Mouse (Mus musculus) heart, embryonic 14.5 days (tissue): ENCODE results near the gene Gnpnat1. TPM values are rescaled to one million over a fixed set of nuclear protein-coding genes. Genes with fewer than 3 reads are reported as not detected.

Source experiments
- ATAC-seq: fragments of 200-750 bp; cut with Nextera tagmentation; 2 replicates; pipeline ENCODE4 v1.8.0; 2017; ENCODE audit warnings: low read depth, moderate TSS enrichment; ENCODE audit not compliant: insufficient number of reproducible peaks, insufficient read depth, low FRiP score
- H3K27ac ChIP-seq, 2 experiments: fragments of 200-500 bp in 1 of 2; fragments of 300-500 bp in 1 of 2; sonication (generic) in 1 of 2; replicated peaks in 1 of 2; 2 replicates each; pipeline ENCODE4 v1.5.1; 2012 to 2014; ENCODE audit warnings: low read depth in 2 of 2, low read length in 2 of 2, control low read depth in 1 of 2, mild to moderate bottlenecking in 1 of 2, mixed read lengths in 1 of 2; ENCODE audit not compliant: control insufficient read depth in 1 of 2, insufficient read depth in 1 of 2
- H3K27me3 ChIP-seq: fragments of 300-500 bp; sonication (generic); 2 replicates; pipeline ENCODE4 v1.6.1; 2014; ENCODE audit warnings: mild to moderate bottlenecking, low read length, control low read depth; ENCODE audit not compliant: control insufficient read depth, insufficient read depth
- H3K36me3 ChIP-seq: fragments of 300-500 bp; sonication (generic); 2 replicates; pipeline ENCODE4 v1.6.1; 2014; ENCODE audit warnings: mild to moderate bottlenecking, control low read depth, low read length, mixed read lengths; ENCODE audit not compliant: control insufficient read depth, insufficient read depth
- H3K4me1 ChIP-seq, 2 experiments: fragments of 200-500 bp in 1 of 2; fragments of 300-500 bp in 1 of 2; sonication (generic) in 1 of 2; 2 replicates each; pipeline ENCODE4 v1.6.1; 2012 to 2014; ENCODE audit warnings: low read length in 2 of 2, control low read depth in 1 of 2, mixed read lengths in 1 of 2; ENCODE audit not compliant: control insufficient read depth in 2 of 2, insufficient read depth in 2 of 2
- H3K4me2 ChIP-seq: fragments of 300-500 bp; sonication (generic); 2 replicates; pipeline ENCODE4 v1.6.1; 2014; ENCODE audit warnings: mild to moderate bottlenecking, low read length
- H3K4me3 ChIP-seq, 2 experiments: fragments of 200-500 bp in 1 of 2; fragments of 300-500 bp in 1 of 2; sonication (generic) in 1 of 2; 2 replicates each; pipeline ENCODE4 v1.5.1; 2012 to 2014; ENCODE audit warnings: low read length in 2 of 2, mild to moderate bottlenecking in 2 of 2, control low read depth in 1 of 2, low read depth in 1 of 2, moderate library complexity in 1 of 2; ENCODE audit not compliant: control insufficient read depth in 1 of 2, insufficient read depth in 1 of 2
- H3K9ac ChIP-seq: fragments of 300-500 bp; sonication (generic); 2 replicates; pipeline ENCODE4 v1.6.1; 2014; ENCODE audit warnings: mild to moderate bottlenecking, low read length
- H3K9me3 ChIP-seq: fragments of 300-500 bp; sonication (generic); 2 replicates; pipeline ENCODE4 v1.6.1; 2016; ENCODE audit warnings: low read length, control low read depth; ENCODE audit not compliant: control insufficient read depth
- WGBS: fragments of 180-500 bp; shearing (Covaris S2); extraction: QIAGEN DNeasy Blood & Tissue Kit; methylation state at CpG from one replicate; pipeline ENCODE4 v1.1.7; 2014; 5-methylcytosine and 5-hydroxymethylcytosine counted together
- polyA plus RNA-seq: library from polyadenylated mRNA; unstranded; fragments of >200 nt; fragmentation: Nextera tagmentation; extraction: Ambion mirVana; gene quantifications from 2 replicates; pipeline ENCODE4 v1.2.1, GENCODE M21; 2014

Gnpnat1 gene
- polyA plus RNA-seq, 1 experiment from 2014 or later: 22.6 TPM

- no peak for ATAC-seq
- H3K27me3 ChIP-seq: no peaks in the 10 kb centered on the region
- no peaks in the 10 kb centered on the region for H3K36me3 ChIP-seq
- H3K27ac ChIP-seq: peak overlapping the region; percentile 39 to 44; a peak in 3 of 4 replicates
- no peak overlapping the region for H3K4me2 ChIP-seq
- 65% methylated on average over 7 of the region's 7 CpGs for WGBS
- no peak overlapping the region for H3K9ac ChIP-seq
- no peak overlapping the region for H3K4me3 ChIP-seq
- H3K4me1 ChIP-seq: peaks cover 9 to 12% of the 10 kb centered on the region in 2 experiments
- H3K9me3 ChIP-seq: no peaks in the 10 kb centered on the region
Measured at GRCm38 (mm10) chr14:45444870-45445269, 40.2 kb upstream of the Gnpnat1 start.

GRCm38 (mm10) chr14:45442781-45443560, 38.3 kb upstream of the Gnpnat1 start:
- no peaks in the 10 kb centered on the region for H3K9me3 ChIP-seq
- no peak overlapping the region for H3K27ac ChIP-seq
- H3K36me3 ChIP-seq: no peaks in the 10 kb centered on the region
- ATAC-seq: no peak
- no peak overlapping the region for H3K9ac ChIP-seq
- H3K4me1 ChIP-seq: peaks cover 11 to 12% of the 10 kb centered on the region in 2 experiments
- H3K4me3 ChIP-seq: no peak overlapping the region
- 59% methylated on average over 12 of the region's 12 CpGs for WGBS
- H3K4me2 ChIP-seq: no peak overlapping the region
- no peaks in the 10 kb centered on the region for H3K27me3 ChIP-seq

GRCm38 (mm10) chr14:45441291-45441690, 36.6 kb upstream of the Gnpnat1 start:
- ATAC-seq: no peak
- H3K4me3 ChIP-seq: no peak overlapping the region
- peaks cover 12% of the 10 kb centered on the region in 2 experiments for H3K4me1 ChIP-seq
- WGBS: 62% methylated on average over 6 of the region's 6 CpGs
- H3K9ac ChIP-seq: no peak overlapping the region
- H3K27ac ChIP-seq: no peak overlapping the region
- H3K27me3 ChIP-seq: no peaks in the 10 kb centered on the region
- no peak overlapping the region for H3K4me2 ChIP-seq
- no peaks in the 10 kb centered on the region for H3K36me3 ChIP-seq
- no peaks in the 10 kb centered on the region for H3K9me3 ChIP-seq

GRCm38 (mm10) chr14:45439387-45439786, 34.7 kb upstream of the Gnpnat1 start:
- Histone ChIP-seq H3K9ac (no peak overlapping the region), H3K9me3 (no peaks in the 10 kb centered on the region), H3K27ac (no peak overlapping the region), H3K4me1 (peaks cover 0 to 3% of the 10 kb centered on the region in 2 experiments; a peak in 2 of 4 replicates), H3K27me3 (no peaks in the 10 kb centered on the region), H3K4me2 (no peak overlapping the region), H3K36me3 (no peaks in the 10 kb centered on the region), H3K4me3 (no peak overlapping the region)
- WGBS: 78% methylated on average over 9 of the region's 9 CpGs
- ATAC-seq: no peak

- Histone ChIP-seq H3K4me3 (no peak overlapping the region), H3K4me1 (peaks cover 0 to 3% of the 10 kb centered on the region in 2 experiments; a peak in 2 of 4 replicates), H3K27me3 (no peaks in the 10 kb centered on the region), H3K27ac (no peak overlapping the region), H3K9me3 (no peaks in the 10 kb centered on the region), H3K9ac (no peak overlapping the region), H3K4me2 (no peak overlapping the region), H3K36me3 (no peaks in the 10 kb centered on the region)
- 100% methylated on average over 1 of the region's 2 CpGs for WGBS
- no peak for ATAC-seq
Measured at GRCm38 (mm10) chr14:45438931-45439275, 34.2 kb upstream of the Gnpnat1 start.

- WGBS: 76% methylated on average over 19 of the region's 19 CpGs
- no peak overlapping the region for H3K9ac ChIP-seq
- no peak overlapping the region for H3K4me2 ChIP-seq
Measured at GRCm38 (mm10) chr14:45438250-45438930, 33.7 kb upstream of the Gnpnat1 start.

GRCm38 (mm10) chr14:45434220-45434619, 29.5 kb upstream of the Gnpnat1 start:
- peaks cover 0 to 3% of the 10 kb centered on the region in 2 experiments; a peak in 2 of 4 replicates for H3K4me1 ChIP-seq
- no peak overlapping the region for H3K4me2 ChIP-seq
- H3K27ac ChIP-seq: no peak overlapping the region
- H3K36me3 ChIP-seq: no peaks in the 10 kb centered on the region
- no peaks in the 10 kb centered on the region for H3K27me3 ChIP-seq
- no peak overlapping the region for H3K4me3 ChIP-seq
- H3K9me3 ChIP-seq: peaks cover 6% of the 10 kb centered on the region; the same call in 1 of the 2 replicates
- 69% methylated on average over 6 of the region's 6 CpGs for WGBS
- ATAC-seq: no peak
- no peak overlapping the region for H3K9ac ChIP-seq

More at GRCm38 (mm10) chr14:45438250-45438930, 33.7 kb upstream of the Gnpnat1 start:
- Histone ChIP-seq H3K36me3 (no peaks in the 10 kb centered on the region), H3K27ac (no peak overlapping the region), H3K4me1 (peaks cover 0 to 3% of the 10 kb centered on the region in 2 experiments; a peak in 2 of 4 replicates), H3K27me3 (no peaks in the 10 kb centered on the region), H3K4me3 (no peak overlapping the region), H3K9me3 (no peaks in the 10 kb centered on the region)
- ATAC-seq: no peak
